Mouse (Mus musculus) embryonic facial prominence, embryonic 10.5 days (tissue): ENCODE data around the gene H3f3b. TPM values are rescaled to one million over a fixed set of nuclear protein-coding genes. Genes with fewer than 3 reads are reported as not detected.
A peak's percentile ranks its signal among the peaks of the same experiment; 100 is the strongest.

Experiments
- DNase-seq: peaks from one replicate; pipeline ENCODE4 v3.0.0-alpha.2; 2017; ENCODE audit warnings: low spot score
- H3K27ac ChIP-seq: fragments of 300-500 bp; sonication (generic); replicated peaks from 2 replicates; pipeline ENCODE4 v1.5.1; 2016; ENCODE audit warnings: mild to moderate bottlenecking
- H3K27me3 ChIP-seq: fragments of 300-500 bp; sonication (generic); replicated peaks from 2 replicates; pipeline ENCODE4 v1.6.1; 2016; ENCODE audit warnings: low read depth, mild to moderate bottlenecking; ENCODE audit not compliant: poor library complexity, severe bottlenecking
- H3K36me3 ChIP-seq: fragments of 300-500 bp; sonication (generic); replicated peaks from 2 replicates; pipeline ENCODE4 v1.6.1; 2016; ENCODE audit warnings: mild to moderate bottlenecking, moderate library complexity
- H3K4me1 ChIP-seq: fragments of 300-500 bp; sonication (generic); 2 replicates; pipeline ENCODE4 v1.6.1; 2016
- H3K4me3 ChIP-seq: fragments of 300-500 bp; sonication (generic); 2 replicates; pipeline ENCODE4 v1.5.1; 2016; ENCODE audit warnings: mild to moderate bottlenecking, moderate library complexity
- H3K9me3 ChIP-seq: fragments of 300-500 bp; sonication (generic); 2 replicates; pipeline ENCODE4 v1.6.1; 2016; ENCODE audit warnings: mild to moderate bottlenecking
- WGBS: fragments of 180-500 bp; shearing (Covaris S2); methylation state at CpG from one replicate; pipeline ENCODE4 v1.1.7; 2016; 5-methylcytosine and 5-hydroxymethylcytosine counted together
- polyA plus RNA-seq: library from polyadenylated mRNA; unstranded; fragments of >200 nt; fragmentation: Nextera tagmentation; extraction: Ambion mirVana; gene quantifications from 2 replicates; pipeline ENCODE4 v1.2.1, GENCODE M21; 2016

The H3f3b gene
- polyA plus RNA-seq, 1 experiment from 2014 or later: 1,981 TPM

- peaks cover 79% of the 10 kb centered on the region for H3K36me3 ChIP-seq
- no peak overlapping the region for H3K4me3 ChIP-seq
- no peaks in the 10 kb centered on the region for H3K9me3 ChIP-seq
- peaks cover 14% of the 10 kb centered on the region; the same call in 1 of the 2 replicates for H3K4me1 ChIP-seq
- no peak overlapping the region for H3K27ac ChIP-seq
- H3K27me3 ChIP-seq: no peaks in the 10 kb centered on the region
- no peak for DNase-seq
- 88% methylated on average over 9 of the region's 9 CpGs for WGBS
Measured at GRCm38 (mm10) chr11:116060596-116060995, 32.8 kb upstream of the H3f3b start.

- 94% methylated on average over 11 of the region's 11 CpGs for WGBS
- H3K27me3 ChIP-seq: no peaks in the 10 kb centered on the region
- H3K27ac ChIP-seq: no peak overlapping the region
- H3K4me3 ChIP-seq: no peak overlapping the region
- peaks cover 89% of the 10 kb centered on the region for H3K36me3 ChIP-seq
- no peak for DNase-seq
- H3K4me1 ChIP-seq: peaks cover 13% of the 10 kb centered on the region; the same call in 1 of the 2 replicates
- no peaks in the 10 kb centered on the region for H3K9me3 ChIP-seq
Measured at GRCm38 (mm10) chr11:116059691-116060025, 31.9 kb upstream of the H3f3b start.

- peaks cover 95% of the 10 kb centered on the region for H3K36me3 ChIP-seq
- H3K4me3 ChIP-seq: 0 out of 2 replicates have a peak overlapping the region, but pooled peaks have one; percentile 2
- H3K27me3 ChIP-seq: no peaks in the 10 kb centered on the region
- no peak for DNase-seq
- peaks cover 9% of the 10 kb centered on the region; the same call in 1 of the 2 replicates for H3K4me1 ChIP-seq
- H3K27ac ChIP-seq: no peak overlapping the region
- WGBS: 90% methylated on average over 17 of the region's 17 CpGs
- H3K9me3 ChIP-seq: no peaks in the 10 kb centered on the region
Measured at GRCm38 (mm10) chr11:116058868-116059690, 31.3 kb upstream of the H3f3b start.

- no peak overlapping the region for H3K27ac ChIP-seq
- no peaks in the 10 kb centered on the region for H3K9me3 ChIP-seq
- no peak for DNase-seq
- WGBS: 83% methylated on average over 12 of the region's 12 CpGs
- no peak overlapping the region for H3K4me3 ChIP-seq
- 0 out of 2 replicates have a peak, but pooled peaks cover 4% of the 10 kb centered on the region for H3K4me1 ChIP-seq
- no peaks in the 10 kb centered on the region for H3K27me3 ChIP-seq
- H3K36me3 ChIP-seq: peaks cover 100% of the 10 kb centered on the region
Measured at GRCm38 (mm10) chr11:116058022-116058614, 30.4 kb upstream of the H3f3b start.

GRCm38 (mm10) chr11:116057237-116057881 lies 29.6 kb upstream of the H3f3b start:
- H3K4me3 ChIP-seq: no peak overlapping the region
- 0 out of 2 replicates have a peak, but pooled peaks cover 1% of the 10 kb centered on the region for H3K4me1 ChIP-seq
- no peaks in the 10 kb centered on the region for H3K27me3 ChIP-seq
- no peaks in the 10 kb centered on the region for H3K9me3 ChIP-seq
- peaks cover 100% of the 10 kb centered on the region for H3K36me3 ChIP-seq
- 88% methylated on average over 4 of the region's 4 CpGs for WGBS
- no peak overlapping the region for H3K27ac ChIP-seq
- no peak for DNase-seq

GRCm38 (mm10) chr11:116055873-116056272 lies 28.1 kb upstream of the H3f3b start:
- Histone ChIP-seq H3K27ac (no peak overlapping the region), H3K9me3 (no peaks in the 10 kb centered on the region), H3K36me3 (peaks cover 100% of the 10 kb centered on the region), H3K4me1 (no peaks in the 10 kb centered on the region), H3K4me3 (no peak overlapping the region), H3K27me3 (no peaks in the 10 kb centered on the region)
- WGBS: 96% methylated on average over 11 of the region's 11 CpGs
- no peak for DNase-seq

- 92% methylated on average over 9 of the region's 9 CpGs for WGBS
- peaks cover 100% of the 10 kb centered on the region for H3K36me3 ChIP-seq
Measured at GRCm38 (mm10) chr11:116053510-116054229, 25.9 kb upstream of the H3f3b start.

GRCm38 (mm10) chr11:116050196-116050595 lies 22.4 kb upstream of the H3f3b start:
- Histone ChIP-seq H3K9me3 (peaks cover 4% of the 10 kb centered on the region; the same call in 1 of the 2 replicates), H3K27ac (no peak overlapping the region), H3K27me3 (no peaks in the 10 kb centered on the region), H3K4me3 (no peak overlapping the region), H3K36me3 (peaks cover 100% of the 10 kb centered on the region), H3K4me1 (no peaks in the 10 kb centered on the region)
- WGBS: 87% methylated on average over 4 of the region's 4 CpGs
- no peak for DNase-seq

More at GRCm38 (mm10) chr11:116053510-116054229, 25.9 kb upstream of the H3f3b start:
- Histone ChIP-seq H3K4me1 (no peaks in the 10 kb centered on the region), H3K9me3 (peaks cover 4% of the 10 kb centered on the region; the same call in 1 of the 2 replicates), H3K4me3 (no peak overlapping the region), H3K27me3 (no peaks in the 10 kb centered on the region), H3K27ac (no peak overlapping the region)
- DNase-seq: no peak

GRCm38 (mm10) chr11:116049610-116050009 lies 21.8 kb upstream of the H3f3b start:
- H3K36me3 ChIP-seq: peaks cover 100% of the 10 kb centered on the region
- peak; percentile 9 for DNase-seq
- no peaks in the 10 kb centered on the region for H3K27me3 ChIP-seq
- H3K27ac ChIP-seq: no peak overlapping the region
- peaks cover 4% of the 10 kb centered on the region; the same call in 1 of the 2 replicates for H3K9me3 ChIP-seq
- no peak overlapping the region for H3K4me3 ChIP-seq
- 84% methylated on average over 2 of the region's 2 CpGs for WGBS
- H3K4me1 ChIP-seq: no peaks in the 10 kb centered on the region

- Histone ChIP-seq H3K27me3 (no peaks in the 10 kb centered on the region), H3K4me1 (no peaks in the 10 kb centered on the region), H3K27ac (no peak overlapping the region), H3K9me3 (peaks cover 8% of the 10 kb centered on the region; the same call in 1 of the 2 replicates), H3K4me3 (no peak overlapping the region), H3K36me3 (peaks cover 98% of the 10 kb centered on the region)
- no peak for DNase-seq
- WGBS: 95% methylated on average over 6 of the region's 6 CpGs
Measured at GRCm38 (mm10) chr11:116045173-116045572, 17.4 kb upstream of the H3f3b start.

GRCm38 (mm10) chr11:116043286-116043685 lies 15.5 kb upstream of the H3f3b start:
- no peaks in the 10 kb centered on the region for H3K27me3 ChIP-seq

More at GRCm38 (mm10) chr11:116043286-116043685, 15.5 kb upstream of the H3f3b start:
- Histone ChIP-seq H3K9me3 (0 out of 2 replicates have a peak, but pooled peaks cover 3% of the 10 kb centered on the region), H3K36me3 (peaks cover 97% of the 10 kb centered on the region), H3K27ac (no peak overlapping the region), H3K4me3 (no peak overlapping the region), H3K4me1 (no peaks in the 10 kb centered on the region)
- DNase-seq: no peak
- WGBS: 95% methylated on average over 1 of the region's 1 CpGs
